Mouse (Mus musculus): Measurements from ENCODE around the gene 4833427G06Rik.

DNA sequence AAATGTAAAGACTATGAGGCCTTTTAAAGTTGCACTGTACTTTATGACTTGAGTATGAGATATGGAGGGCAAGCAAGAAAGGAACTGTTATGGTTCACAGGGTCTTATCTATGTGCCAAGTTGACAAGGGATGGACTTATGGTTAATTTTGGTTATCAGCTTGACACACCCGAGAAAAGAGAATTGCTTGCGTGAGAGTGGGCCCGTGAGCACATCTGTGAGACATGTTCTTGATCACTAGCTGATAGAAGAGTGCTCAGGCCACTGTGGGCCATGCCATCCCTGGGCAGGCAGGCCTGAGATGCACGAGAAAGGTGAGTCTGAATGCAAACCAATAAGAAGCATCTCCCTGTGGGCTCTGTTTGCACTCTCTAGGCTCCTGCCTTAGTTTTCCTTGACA is 35.6 kb upstream of the 4833427G06Rik start:
- TF ChIP-seq POLR2A (IDR thresholded peaks at IDR 0.05; ENCODE audit: low read depth, low read length) (no peak), CTCF (IDR thresholded peaks at IDR 0.05; ENCODE audit: borderline replicate concordance, insufficient read depth, low read length) (no peak)

Measured in embryonic fibroblast, embryonic 13.5 days (primary cell).